Mouse (Mus musculus): ENCODE measurements around the gene Negr1.

DNA sequence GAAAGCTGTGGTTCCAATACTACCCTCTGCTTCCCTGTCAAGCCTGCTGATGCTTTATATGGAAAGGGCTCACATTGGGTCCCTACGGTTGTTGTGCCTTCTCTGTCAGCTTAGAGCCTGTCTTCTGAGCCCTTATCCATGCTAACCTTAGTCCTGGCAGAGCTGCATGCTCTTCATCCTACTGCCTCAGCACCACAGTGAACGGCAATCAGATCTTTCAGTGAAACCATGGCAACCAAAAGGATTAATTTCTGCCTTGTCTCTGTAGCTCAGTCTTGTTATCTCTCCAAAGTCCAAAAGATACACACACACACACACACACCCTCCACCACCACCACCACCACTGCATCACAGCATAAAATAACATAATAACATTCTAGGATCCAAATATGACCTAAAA is 656.2 kb downstream of the Negr1 start:
- TF ChIP-seq EP300 (IDR thresholded peaks at IDR 0.05; ENCODE audit: insufficient read depth, low read depth, low read length): no peak
- TF ChIP-seq POLR2A (IDR thresholded peaks at IDR 0.05; ENCODE audit: insufficient read depth, low read length): no peak

Data from ES-Bruce4 (cell line).